Mouse (Mus musculus) hindbrain, embryonic 15.5 days (tissue): ENCODE measurements around the gene Gcdh. TPM values are rescaled to one million over a fixed set of nuclear protein-coding genes. Genes with fewer than 3 reads are reported as not detected.
A peak's percentile ranks its signal among the peaks of the same experiment; 100 is the strongest.
"Not testable (repeated sequence)": the region's sequence is repeated elsewhere in the genome, so short reads cannot be mapped to it uniquely, and the experiment has no call there.

Experiments used
- ATAC-seq: fragments of 200-750 bp; cut with Nextera tagmentation; 2 replicates; pipeline ENCODE4 v1.8.0; 2017; ENCODE audit warnings: low read depth, moderate number of reproducible peaks, moderate TSS enrichment; ENCODE audit not compliant: low FRiP score
- H3K27ac ChIP-seq: fragments of 300-500 bp; sonication (generic); replicated peaks from 2 replicates; pipeline ENCODE4 v1.5.1; 2015; ENCODE audit warnings: mild to moderate bottlenecking, inconsistent platforms
- H3K27me3 ChIP-seq: fragments of 300-500 bp; sonication (generic); 2 replicates; pipeline ENCODE4 v1.6.1; 2015; ENCODE audit warnings: control low read depth, inconsistent platforms
- H3K36me3 ChIP-seq: fragments of 300-500 bp; sonication (generic); 2 replicates; pipeline ENCODE4 v1.6.1; 2015; ENCODE audit warnings: control low read depth, inconsistent platforms
- H3K4me1 ChIP-seq: fragments of 300-500 bp; sonication (generic); replicated peaks from 2 replicates; pipeline ENCODE4 v1.6.1; 2015; ENCODE audit warnings: control low read depth, inconsistent platforms
- H3K4me2 ChIP-seq: fragments of 300-500 bp; sonication (generic); 2 replicates; pipeline ENCODE4 v1.6.1; 2015; ENCODE audit warnings: moderate library complexity, mild to moderate bottlenecking, inconsistent platforms
- H3K4me3 ChIP-seq: fragments of 300-500 bp; sonication (generic); 2 replicates; pipeline ENCODE4 v1.5.1; 2015; ENCODE audit warnings: mild to moderate bottlenecking, inconsistent platforms
- H3K9ac ChIP-seq: fragments of 300-500 bp; sonication (generic); 2 replicates; pipeline ENCODE4 v1.6.1; 2015; ENCODE audit warnings: inconsistent platforms
- H3K9me3 ChIP-seq: fragments of 300-500 bp; sonication (generic); 2 replicates; pipeline ENCODE4 v1.6.1; 2016; ENCODE audit warnings: control low read depth, inconsistent platforms
- WGBS: fragments of 180-500 bp; shearing (Covaris S2); methylation state at CpG from one replicate; pipeline ENCODE4 v1.1.7; 2015; 5-methylcytosine and 5-hydroxymethylcytosine counted together
- polyA plus RNA-seq: library from polyadenylated mRNA; unstranded; fragments of >200 nt; fragmentation: Nextera tagmentation; extraction: Ambion mirVana; gene quantifications from 2 replicates; pipeline ENCODE4 v1.2.1, GENCODE M21; 2015

Gene Gcdh
- polyA plus RNA-seq, 1 experiment from 2014 or later: 36.4 TPM

DNA sequence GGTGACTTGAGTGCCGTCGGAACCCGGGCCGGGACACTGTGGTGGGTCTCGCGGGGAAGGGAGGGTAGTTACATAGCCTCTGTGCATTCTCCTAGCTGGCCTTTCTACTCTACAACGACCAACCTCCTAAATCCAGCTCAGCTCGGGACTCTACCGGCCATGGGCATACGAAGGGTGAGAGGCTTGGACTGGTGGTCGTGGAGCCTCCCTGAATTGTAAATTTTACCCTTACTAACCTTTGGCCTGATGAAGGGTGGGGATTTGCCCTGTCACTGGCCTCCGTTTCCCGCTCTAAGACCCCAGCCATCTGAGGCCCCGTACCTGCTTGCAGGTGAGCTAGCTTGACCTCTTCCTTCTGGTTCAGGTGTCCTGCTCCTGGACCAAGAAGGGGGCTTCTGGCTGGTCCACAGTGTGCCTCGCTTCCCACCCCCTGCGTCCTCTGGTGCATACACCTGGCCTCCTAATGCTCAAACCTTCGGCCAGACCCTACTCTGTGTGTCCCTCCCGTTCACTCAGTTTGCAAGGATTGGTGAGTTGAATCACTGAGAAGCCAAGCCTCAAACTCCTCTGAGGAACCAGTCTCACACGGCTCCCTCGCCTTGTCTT lies 15.5 kb upstream of the Gcdh start:
- ATAC-seq: no peak; the same call in 1 of the 2 replicates
- Histone ChIP-seq H3K27ac (no peak overlapping the region), H3K36me3 (peaks cover 35% of the 10 kb centered on the region), H3K4me2 (peak overlapping the region; percentile 62), H3K4me1 (peaks cover 13% of the 10 kb centered on the region), H3K9ac (no peak overlapping the region), H3K4me3 (peak overlapping the region; percentile 35), H3K27me3 (peaks cover 14% of the 10 kb centered on the region; the same call in 1 of the 2 replicates), H3K9me3 (no peaks in the 10 kb centered on the region)
- WGBS: 47% methylated on average over 20 of the region's 20 CpGs

DNA sequence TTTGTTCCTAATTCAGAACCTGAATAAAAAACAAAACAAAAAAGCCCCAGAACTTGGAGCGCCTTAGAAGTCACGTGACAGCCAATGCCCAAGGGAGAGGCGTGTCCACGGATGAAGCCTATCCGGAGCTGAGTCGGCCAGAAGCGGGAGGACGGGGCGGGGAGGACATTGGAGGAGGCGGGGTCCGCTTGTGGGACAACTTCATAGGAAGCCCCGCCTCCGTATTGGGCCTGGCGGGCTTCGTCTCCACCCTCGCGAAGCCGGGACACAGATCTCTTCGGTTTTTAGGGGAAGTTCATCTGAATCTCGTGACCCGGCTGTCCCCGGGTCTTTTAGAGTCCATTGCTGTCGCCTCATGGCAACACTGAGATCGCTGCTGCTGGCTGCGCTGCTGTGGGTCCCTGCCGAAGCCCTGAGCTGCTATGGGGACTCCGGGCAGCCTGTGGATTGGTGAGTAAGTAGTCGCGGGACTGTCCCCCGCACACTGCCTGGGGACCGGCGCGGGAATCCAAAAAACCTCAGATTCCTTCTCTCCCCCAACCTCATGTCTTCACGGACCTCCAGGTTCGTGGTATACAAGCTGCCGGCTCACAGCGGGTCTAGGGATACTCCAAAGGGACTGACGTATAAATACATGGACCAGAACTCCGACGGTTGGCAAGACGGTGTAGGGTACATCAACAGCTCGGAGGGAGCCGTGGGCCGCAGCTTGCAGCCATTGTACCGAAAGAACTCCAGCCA lies 14.9 kb upstream of the Gcdh start, which contains the start of gene Dnase2a:
Gene Dnase2a (plus strand): TSS at position 140 of the 741 bp plus-strand sequence.
- Histone ChIP-seq H3K9me3 (no peaks in the 10 kb centered on the region), H3K27ac (no peak within 1 kb of the TSS), H3K27me3 (0 out of 2 replicates have a peak, but pooled peaks cover 11% of the 10 kb centered on the region), H3K4me1 (peaks cover 13% of the 10 kb centered on the region), H3K36me3 (peaks cover 31% of the 10 kb centered on the region), H3K4me2 (peak within 1 kb of the TSS; percentile 62), H3K9ac (peak within 1 kb of the TSS; percentile 39), H3K4me3 (peak within 1 kb of the TSS; percentile 35)
- peak; percentile 80 for ATAC-seq
- 2% methylated on average over 45 of the region's 45 CpGs for WGBS

DNA sequence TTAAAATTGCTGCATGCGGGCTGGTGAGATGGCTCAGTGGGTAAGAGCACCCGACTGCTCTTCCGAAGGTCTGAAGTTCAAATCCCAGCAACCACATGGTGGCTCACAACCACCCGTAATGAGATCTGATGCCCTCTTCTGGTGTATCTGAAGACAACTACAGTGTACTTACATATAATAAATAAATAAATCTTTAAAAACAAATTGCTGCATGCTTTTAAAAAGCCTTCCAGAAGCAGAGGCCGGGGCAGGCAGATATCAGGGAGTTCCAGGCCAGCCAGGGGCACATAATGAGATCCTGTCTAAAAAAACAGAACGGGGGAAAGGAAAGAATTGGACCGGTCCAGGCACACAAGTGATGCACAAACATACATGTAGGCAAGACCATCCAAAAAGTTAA lies 14.3 kb upstream of the Gcdh start:
- ATAC-seq, H3K27ac ChIP-seq, H3K9ac ChIP-seq, H3K9me3 ChIP-seq: not testable (repeated sequence)
- H3K4me3 ChIP-seq: peak overlapping the region; percentile 35
- 33% methylated on average over 7 of the region's 7 CpGs for WGBS
- H3K4me2 ChIP-seq: peak overlapping the region; percentile 62
- peaks cover 28% of the 10 kb centered on the region for H3K36me3 ChIP-seq
- 0 out of 2 replicates have a peak, but pooled peaks cover 11% of the 10 kb centered on the region for H3K27me3 ChIP-seq
- H3K4me1 ChIP-seq: peaks cover 17% of the 10 kb centered on the region

DNA sequence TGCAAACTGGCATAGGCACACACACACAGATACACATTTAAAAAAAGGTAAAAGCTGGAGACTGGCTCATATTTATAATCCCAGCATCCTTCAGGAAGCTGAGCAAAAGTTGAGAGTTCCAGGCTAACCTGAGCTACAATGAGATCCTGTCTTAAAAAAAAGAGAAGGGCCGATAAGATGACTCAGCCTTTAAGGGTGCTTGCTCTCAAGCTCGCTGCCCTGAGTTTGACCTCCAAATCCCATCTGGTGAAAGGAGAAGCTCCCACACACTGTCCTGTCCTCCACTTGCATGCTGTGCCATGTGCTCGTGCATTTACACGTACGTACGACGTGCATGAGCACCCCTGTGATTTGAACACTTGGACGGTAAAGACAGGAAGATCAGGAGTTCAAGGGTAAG lies 13.8 kb upstream of the Gcdh start:
- H3K4me3 ChIP-seq: no peak overlapping the region
- H3K4me1 ChIP-seq: peaks cover 19% of the 10 kb centered on the region
- H3K9ac ChIP-seq: no peak overlapping the region
- H3K27ac ChIP-seq: no peak overlapping the region
- H3K27me3 ChIP-seq: 0 out of 2 replicates have a peak, but pooled peaks cover 11% of the 10 kb centered on the region
- peaks cover 24% of the 10 kb centered on the region for H3K36me3 ChIP-seq
- no peaks in the 10 kb centered on the region for H3K9me3 ChIP-seq
- H3K4me2 ChIP-seq: no peak overlapping the region
- WGBS: 82% methylated on average over 8 of the region's 8 CpGs
- no peak for ATAC-seq

DNA sequence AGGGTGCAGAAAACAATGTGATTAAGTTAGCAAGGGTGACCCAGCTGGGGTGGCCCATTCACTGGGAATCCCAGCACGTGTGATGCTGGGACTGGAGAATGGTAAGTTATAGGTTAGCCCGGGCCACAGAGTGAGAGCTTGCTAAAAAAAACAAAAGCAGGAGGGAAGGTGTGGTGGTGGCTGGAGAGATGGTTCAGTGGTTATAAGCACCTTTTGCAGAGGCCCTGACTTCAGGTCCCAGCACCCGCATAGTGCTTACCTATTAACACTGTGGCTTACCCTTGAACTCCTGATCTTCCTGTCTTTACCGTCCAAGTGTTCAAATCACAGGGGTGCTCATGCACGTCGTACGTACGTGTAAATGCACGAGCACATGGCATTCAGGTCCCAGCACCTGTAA lies 13.3 kb upstream of the Gcdh start:
- no peak overlapping the region for H3K9ac ChIP-seq
- 0 out of 2 replicates have a peak, but pooled peaks cover 11% of the 10 kb centered on the region for H3K27me3 ChIP-seq
- H3K4me3 ChIP-seq: no peak overlapping the region
- H3K36me3 ChIP-seq: peaks cover 19% of the 10 kb centered on the region
- H3K4me2 ChIP-seq: no peak overlapping the region
- 93% methylated on average over 9 of the region's 9 CpGs for WGBS
- peaks cover 22% of the 10 kb centered on the region for H3K4me1 ChIP-seq
- ATAC-seq: no peak
- no peak overlapping the region for H3K27ac ChIP-seq
- no peaks in the 10 kb centered on the region for H3K9me3 ChIP-seq

DNA sequence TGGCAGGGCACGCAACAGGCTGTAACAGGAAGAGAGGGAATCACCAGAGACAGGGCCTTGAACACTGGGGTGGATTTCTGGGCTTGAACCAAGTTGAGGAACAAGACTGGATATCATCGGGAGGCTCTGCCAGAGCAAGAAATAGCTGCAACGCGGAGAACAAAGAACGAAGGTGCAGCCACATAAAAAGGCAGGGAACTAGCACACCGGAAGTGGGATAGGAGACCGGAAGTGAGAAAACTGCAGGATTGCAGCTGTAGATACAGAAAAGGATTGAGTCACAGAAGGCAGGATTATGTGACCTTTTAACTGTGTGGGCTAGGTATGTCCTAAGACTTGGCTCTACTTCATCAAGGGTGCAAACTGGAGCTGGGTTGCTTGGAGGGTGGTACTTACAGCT lies 10.6 kb upstream of the Gcdh start:
- no peak overlapping the region for H3K4me3 ChIP-seq
- no peak overlapping the region for H3K4me2 ChIP-seq
- peaks cover 22% of the 10 kb centered on the region for H3K4me1 ChIP-seq
- no peaks in the 10 kb centered on the region for H3K36me3 ChIP-seq
- H3K27ac ChIP-seq: no peak overlapping the region
- no peak for ATAC-seq
- H3K9me3 ChIP-seq: no peaks in the 10 kb centered on the region
- no peak overlapping the region for H3K9ac ChIP-seq
- peaks cover 12% of the 10 kb centered on the region; the same call in 1 of the 2 replicates for H3K27me3 ChIP-seq
- WGBS: 88% methylated on average over 7 of the region's 7 CpGs

DNA sequence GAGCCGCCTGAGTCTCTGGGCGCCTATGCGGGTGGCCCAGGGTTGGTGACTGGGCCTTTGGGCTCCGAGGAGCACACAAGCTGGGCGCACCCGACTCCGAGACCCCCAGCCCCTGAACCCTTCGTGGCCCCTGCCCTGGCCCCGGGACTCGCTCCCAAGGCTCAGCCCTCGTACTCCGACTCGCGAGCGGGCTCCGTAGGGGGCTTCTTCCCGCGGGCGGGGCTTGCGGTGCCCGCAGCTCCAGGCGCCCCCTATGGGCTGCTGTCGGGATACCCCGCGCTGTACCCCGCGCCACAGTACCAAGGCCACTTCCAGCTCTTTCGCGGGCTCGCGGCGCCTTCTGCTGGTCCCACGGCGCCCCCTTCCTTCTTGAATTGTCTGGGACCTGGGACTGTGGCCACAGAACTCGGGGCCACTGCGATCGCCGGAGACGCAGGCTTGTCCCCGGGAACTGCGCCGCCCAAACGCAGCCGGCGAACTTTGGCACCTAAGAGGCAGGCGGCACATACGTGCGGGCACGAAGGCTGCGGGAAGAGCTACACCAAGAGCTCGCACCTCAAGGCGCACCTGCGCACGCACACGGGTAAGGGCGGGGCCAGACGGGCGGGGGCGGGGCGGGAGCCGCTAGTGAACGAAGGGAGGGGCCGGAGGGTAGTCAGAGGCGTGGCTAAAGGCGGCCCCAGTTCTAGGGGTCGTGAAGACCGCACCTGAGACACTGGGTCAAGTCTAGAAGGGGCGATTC lies 9.4 kb upstream of the Gcdh start:
- no peak overlapping the region for H3K27ac ChIP-seq
- ATAC-seq: peak; percentile 89

DNA sequence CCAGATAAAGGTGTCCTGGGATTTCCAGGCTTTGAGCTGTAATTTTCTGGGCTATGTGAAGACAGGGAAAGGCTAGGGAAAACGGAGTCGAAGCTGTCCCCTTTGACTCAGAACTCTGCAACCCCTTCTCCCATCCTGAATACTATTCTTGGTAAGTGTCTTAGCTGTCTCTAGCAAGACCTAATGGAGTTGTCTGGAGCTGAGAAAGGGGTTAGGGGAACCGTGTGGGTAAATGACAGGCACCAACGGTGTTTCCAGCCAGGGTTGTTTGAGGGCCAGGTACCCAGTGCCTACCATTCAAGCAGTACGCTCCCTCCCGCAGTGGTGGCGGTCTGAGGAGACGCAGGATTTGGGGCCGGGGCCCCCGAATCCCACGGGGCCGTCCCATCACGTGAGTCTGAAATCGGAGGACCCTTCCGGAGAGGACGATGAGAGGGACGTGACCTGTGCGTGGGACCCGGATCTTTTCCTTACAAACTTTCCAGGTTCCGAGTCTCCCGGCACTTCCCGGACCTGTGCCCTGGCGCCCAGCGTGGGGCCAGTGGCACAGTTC lies 8.7 kb upstream of the Gcdh start:
- no peak overlapping the region for H3K27ac ChIP-seq
- peak overlapping the region; percentile 85 for H3K4me2 ChIP-seq
- H3K9me3 ChIP-seq: no peaks in the 10 kb centered on the region
- H3K4me3 ChIP-seq: peak overlapping the region; percentile 47
- peaks cover 12% of the 10 kb centered on the region; the same call in 1 of the 2 replicates for H3K27me3 ChIP-seq
- H3K9ac ChIP-seq: peak overlapping the region; percentile 47
- H3K36me3 ChIP-seq: no peaks in the 10 kb centered on the region
- ATAC-seq: no peak
- peaks cover 14% of the 10 kb centered on the region for H3K4me1 ChIP-seq
- WGBS: 3% methylated on average over 24 of the region's 24 CpGs

More for the DNA sequence above, 9.4 kb upstream of the Gcdh start:
- under 1% methylated on average over 62 of the region's 68 CpGs for WGBS
- Histone ChIP-seq H3K4me1 (peaks cover 14% of the 10 kb centered on the region), H3K4me2 (peak overlapping the region; percentile 85), H3K4me3 (peak overlapping the region; percentile 47), H3K27me3 (peaks cover 12% of the 10 kb centered on the region; the same call in 1 of the 2 replicates), H3K9ac (peak overlapping the region; percentile 47), H3K36me3 (no peaks in the 10 kb centered on the region), H3K9me3 (no peaks in the 10 kb centered on the region)

DNA sequence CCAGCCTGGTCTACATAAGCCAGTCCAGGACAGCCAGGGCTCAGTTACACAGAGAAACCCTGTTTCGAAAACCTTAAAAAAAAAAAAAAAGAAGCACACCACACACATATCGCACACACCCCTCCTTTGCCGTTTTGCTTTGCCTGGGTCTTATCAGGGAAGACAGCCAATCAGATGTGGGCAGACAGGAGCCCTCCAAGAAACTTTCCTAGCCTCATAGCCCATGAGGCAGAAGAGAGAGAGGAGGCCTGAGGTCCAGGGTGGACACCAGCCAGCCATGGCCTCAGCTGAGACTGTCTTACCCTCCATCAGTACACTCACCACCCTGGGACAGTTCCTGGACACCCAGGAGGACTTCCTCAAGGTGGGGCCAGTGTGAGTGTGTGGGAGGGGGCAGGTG lies 8.0 kb upstream of the Gcdh start, which contains the start of gene Klf1:
Gene Klf1 (plus strand): TSS at position 177 of the 400 bp plus-strand sequence.
- Histone ChIP-seq H3K4me3 (peak within 1 kb of the TSS; percentile 47), H3K9me3 (no peaks in the 10 kb centered on the region), H3K27ac (no peak within 1 kb of the TSS), H3K4me2 (peak within 1 kb of the TSS; percentile 85), H3K9ac (peak within 1 kb of the TSS; percentile 47), H3K4me1 (peaks cover 14% of the 10 kb centered on the region), H3K36me3 (no peaks in the 10 kb centered on the region), H3K27me3 (peaks cover 12% of the 10 kb centered on the region; the same call in 1 of the 2 replicates)
- no peak for ATAC-seq
- 90% methylated on average over 3 of the region's 3 CpGs for WGBS

DNA sequence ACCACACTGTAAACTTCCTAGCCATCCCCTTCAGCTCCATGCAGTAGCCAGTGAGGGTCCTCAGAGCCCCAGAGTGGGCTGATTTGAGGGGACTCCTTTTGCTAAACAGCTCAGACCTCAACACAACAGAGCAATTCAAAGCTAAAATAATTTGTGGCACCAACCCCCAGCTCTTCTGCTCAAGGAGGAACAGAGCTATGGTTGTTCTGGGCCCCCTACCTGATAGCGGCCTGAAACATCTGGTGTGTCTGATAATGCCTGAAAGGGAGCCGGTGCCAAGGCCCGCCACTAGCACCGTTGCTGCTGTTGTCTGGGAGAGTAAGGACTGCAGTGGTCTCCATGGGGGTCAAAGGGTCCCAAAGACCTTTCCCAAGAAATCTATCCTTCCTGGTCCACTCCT lies 7.3 kb upstream of the Gcdh start:
- no peaks in the 10 kb centered on the region for H3K9me3 ChIP-seq
- ATAC-seq: no peak
- no peaks in the 10 kb centered on the region for H3K36me3 ChIP-seq
- peaks cover 12% of the 10 kb centered on the region; the same call in 1 of the 2 replicates for H3K27me3 ChIP-seq
- H3K27ac ChIP-seq: no peak overlapping the region
- no peak overlapping the region for H3K4me2 ChIP-seq
- H3K4me1 ChIP-seq: peaks cover 14% of the 10 kb centered on the region
- whole genome bisulfite sequencing: 67% methylated on average over 4 of the region's 4 CpGs
- H3K4me3 ChIP-seq: no peak overlapping the region
- no peak overlapping the region for H3K9ac ChIP-seq

DNA sequence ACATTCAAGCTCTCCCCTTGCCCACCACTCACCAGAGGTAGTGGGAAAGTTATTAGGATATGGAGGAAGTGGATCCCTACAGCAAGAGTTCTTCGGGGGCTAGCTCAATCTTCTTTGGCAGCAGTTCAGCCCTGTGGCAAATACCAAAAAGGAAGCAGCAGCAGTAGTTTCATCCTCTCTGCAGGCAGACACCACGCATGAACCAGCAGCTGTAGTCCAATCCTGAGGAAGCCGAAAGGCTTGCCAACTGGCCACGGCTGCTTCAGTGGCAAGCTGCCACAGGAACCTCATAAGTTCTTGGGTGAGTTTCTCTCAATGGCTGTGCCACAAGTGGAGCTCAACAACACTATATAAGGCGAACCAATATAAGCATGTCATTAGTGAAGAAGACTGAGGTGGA lies 2.2 kb upstream of the Gcdh start:
- Histone ChIP-seq H3K4me2 (no peak overlapping the region), H3K4me1 (peaks cover 19% of the 10 kb centered on the region), H3K36me3 (0 out of 2 replicates have a peak, but pooled peaks cover 7% of the 10 kb centered on the region), H3K4me3 (no peak overlapping the region), H3K9me3 (no peaks in the 10 kb centered on the region), H3K27me3 (0 out of 2 replicates have a peak, but pooled peaks cover 3% of the 10 kb centered on the region), H3K27ac (no peak overlapping the region), H3K9ac (no peak overlapping the region)
- ATAC-seq: no peak
- WGBS: 88% methylated on average over 5 of the region's 5 CpGs
